Mouse (Mus musculus) forebrain, embryonic 12.5 days (tissue): ENCODE measurements around the gene Prkcd. TPM values are rescaled to one million over a fixed set of nuclear protein-coding genes. Genes with fewer than 3 reads are reported as not detected.
A peak's percentile ranks its signal among the peaks of the same experiment; 100 is the strongest.

ENCODE experiments used
- ATAC-seq: fragments of 200-750 bp; cut with Nextera tagmentation; 2 replicates; pipeline ENCODE4 v1.8.0; 2017; ENCODE audit warnings: moderate TSS enrichment; ENCODE audit not compliant: low FRiP score
- H3K27ac ChIP-seq: fragments of 300-500 bp; sonication (generic); 2 replicates; pipeline ENCODE4 v1.5.1; 2016; ENCODE audit warnings: mild to moderate bottlenecking
- H3K27me3 ChIP-seq: fragments of 300-500 bp; sonication (generic); 2 replicates; pipeline ENCODE4 v1.6.1; 2016; ENCODE audit warnings: mild to moderate bottlenecking
- H3K36me3 ChIP-seq: fragments of 300-500 bp; sonication (generic); replicated peaks from 2 replicates; pipeline ENCODE4 v1.6.1; 2016; ENCODE audit warnings: mild to moderate bottlenecking
- H3K4me1 ChIP-seq: fragments of 300-500 bp; sonication (generic); 2 replicates; pipeline ENCODE4 v1.6.1; 2016
- H3K4me2 ChIP-seq: fragments of 300-500 bp; sonication (generic); 2 replicates; pipeline ENCODE4 v1.6.1; 2016; ENCODE audit warnings: mild to moderate bottlenecking, moderate library complexity
- H3K4me3 ChIP-seq: fragments of 300-500 bp; sonication (generic); replicated peaks from 2 replicates; pipeline ENCODE4 v1.5.1; 2016; ENCODE audit warnings: mild to moderate bottlenecking
- H3K9ac ChIP-seq: fragments of 300-500 bp; sonication (generic); 2 replicates; pipeline ENCODE4 v1.6.1; 2016; ENCODE audit warnings: mild to moderate bottlenecking
- H3K9me3 ChIP-seq: fragments of 300-500 bp; sonication (generic); 2 replicates; pipeline ENCODE4 v1.6.1; 2016
- WGBS: fragments of 180-500 bp; shearing (Covaris S2); methylation state at CpG from one replicate; pipeline ENCODE4 v1.1.7; 2016; 5-methylcytosine and 5-hydroxymethylcytosine counted together
- polyA plus RNA-seq: library from polyadenylated mRNA; unstranded; fragments of >200 nt; fragmentation: Nextera tagmentation; extraction: Ambion mirVana; gene quantifications from 2 replicates; pipeline ENCODE4 v1.2.1, GENCODE M21; 2016

Prkcd gene
- polyA plus RNA-seq, 1 experiment from 2014 or later: 29.0 TPM

DNA sequence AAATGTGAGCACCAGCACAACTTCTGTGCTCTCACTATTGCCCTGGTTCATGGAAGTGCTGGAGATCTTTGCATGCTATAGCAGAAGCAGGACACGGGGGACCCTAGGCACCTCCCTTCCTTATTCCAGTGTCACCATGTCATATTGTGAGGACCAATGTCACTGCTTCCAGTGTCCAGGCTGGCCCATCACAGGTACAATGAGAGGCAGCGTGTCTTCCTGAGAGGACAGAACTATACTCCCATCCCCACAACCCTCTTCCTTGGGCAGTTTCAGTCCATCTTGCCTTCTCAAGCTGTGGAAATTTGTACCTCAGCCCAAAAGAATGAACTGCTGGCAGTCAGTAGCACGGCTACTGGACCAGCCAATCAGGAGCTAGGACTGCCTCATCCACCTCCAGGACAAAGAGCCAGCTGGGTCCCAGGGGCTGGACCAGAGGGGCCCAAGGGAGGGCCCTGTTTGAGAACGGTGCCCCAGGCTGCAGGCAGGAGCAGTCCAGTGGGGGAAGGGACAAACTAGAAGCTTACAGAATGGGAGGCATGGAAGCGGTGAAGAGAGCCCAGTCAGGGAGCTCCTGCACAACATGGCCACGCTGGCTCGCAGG is 31.8 kb downstream of the Prkcd start:
- Histone ChIP-seq H3K4me2 (peak overlapping the region; percentile 32), H3K36me3 (peaks cover 5% of the 10 kb centered on the region; the same call in 1 of the 2 replicates), H3K4me3 (no peak overlapping the region), H3K27me3 (no peaks in the 10 kb centered on the region), H3K9me3 (no peaks in the 10 kb centered on the region), H3K4me1 (peaks cover 28% of the 10 kb centered on the region), H3K9ac (0 out of 2 replicates have a peak overlapping the region, but pooled peaks have one; percentile 8), H3K27ac (peak overlapping the region; percentile 89)
- WGBS: 17% methylated on average over 7 of the region's 7 CpGs
- ATAC-seq: peak; percentile 93

- peak overlapping the region; percentile 89 for H3K27ac ChIP-seq
- no peaks in the 10 kb centered on the region for H3K27me3 ChIP-seq
- ATAC-seq: peak; percentile 59
- H3K9ac ChIP-seq: 0 out of 2 replicates have a peak overlapping the region, but pooled peaks have one; percentile 29
- peaks cover 28% of the 10 kb centered on the region for H3K4me1 ChIP-seq
- no peaks in the 10 kb centered on the region for H3K36me3 ChIP-seq
- 38% methylated on average over 11 of the region's 11 CpGs for WGBS
- H3K4me3 ChIP-seq: no peak overlapping the region
- peak overlapping the region; percentile 32 for H3K4me2 ChIP-seq
- no peaks in the 10 kb centered on the region for H3K9me3 ChIP-seq
Observed at GRCm38 (mm10) chr14:30593279-30594091, 32.5 kb downstream of the Prkcd start.

DNA sequence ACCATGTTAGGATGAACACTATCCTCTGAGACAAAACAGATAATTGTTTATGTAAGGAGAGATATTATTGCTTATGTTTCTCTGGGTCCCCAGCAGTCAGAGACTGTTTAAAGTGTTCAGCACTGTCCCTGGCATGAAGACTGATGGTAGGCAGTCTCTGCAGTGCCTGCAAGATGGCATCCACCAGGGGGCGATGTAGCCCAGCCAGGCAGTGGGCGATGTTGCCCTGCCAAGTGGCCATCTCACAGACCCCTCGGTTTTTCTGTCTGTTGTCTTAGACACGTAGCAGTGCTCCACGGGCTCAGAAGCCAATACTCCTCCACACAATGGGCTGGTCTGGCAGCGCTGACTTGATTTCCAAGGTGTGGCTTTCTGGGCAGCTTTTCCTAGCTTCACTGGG is 34.6 kb downstream of the Prkcd start:
- Histone ChIP-seq H3K27ac (no peak overlapping the region), H3K4me1 (peaks cover 38% of the 10 kb centered on the region), H3K4me2 (no peak overlapping the region), H3K36me3 (no peaks in the 10 kb centered on the region), H3K9ac (no peak overlapping the region), H3K27me3 (no peaks in the 10 kb centered on the region), H3K9me3 (no peaks in the 10 kb centered on the region), H3K4me3 (no peak overlapping the region)
- 6% methylated on average over 6 of the region's 6 CpGs for WGBS
- ATAC-seq: no peak

- Histone ChIP-seq H3K4me3 (no peak overlapping the region), H3K4me1 (peaks cover 38% of the 10 kb centered on the region), H3K9me3 (no peaks in the 10 kb centered on the region), H3K36me3 (no peaks in the 10 kb centered on the region), H3K27ac (no peak overlapping the region), H3K27me3 (no peaks in the 10 kb centered on the region), H3K4me2 (no peak overlapping the region), H3K9ac (no peak overlapping the region)
- ATAC-seq: no peak
- WGBS: 75% methylated on average over 7 of the region's 7 CpGs
Observed at GRCm38 (mm10) chr14:30590918-30591317, 35.1 kb downstream of the Prkcd start.

GRCm38 (mm10) chr14:30590041-30590645 is 35.9 kb downstream of the Prkcd start:
- H3K4me1 ChIP-seq: peaks cover 37% of the 10 kb centered on the region
- H3K9ac ChIP-seq: no peak overlapping the region
- H3K36me3 ChIP-seq: no peaks in the 10 kb centered on the region
- no peak for ATAC-seq
- no peak overlapping the region for H3K4me2 ChIP-seq
- H3K4me3 ChIP-seq: no peak overlapping the region
- WGBS: 75% methylated on average over 11 of the region's 11 CpGs
- H3K27ac ChIP-seq: no peak overlapping the region
- no peaks in the 10 kb centered on the region for H3K9me3 ChIP-seq
- no peaks in the 10 kb centered on the region for H3K27me3 ChIP-seq

DNA sequence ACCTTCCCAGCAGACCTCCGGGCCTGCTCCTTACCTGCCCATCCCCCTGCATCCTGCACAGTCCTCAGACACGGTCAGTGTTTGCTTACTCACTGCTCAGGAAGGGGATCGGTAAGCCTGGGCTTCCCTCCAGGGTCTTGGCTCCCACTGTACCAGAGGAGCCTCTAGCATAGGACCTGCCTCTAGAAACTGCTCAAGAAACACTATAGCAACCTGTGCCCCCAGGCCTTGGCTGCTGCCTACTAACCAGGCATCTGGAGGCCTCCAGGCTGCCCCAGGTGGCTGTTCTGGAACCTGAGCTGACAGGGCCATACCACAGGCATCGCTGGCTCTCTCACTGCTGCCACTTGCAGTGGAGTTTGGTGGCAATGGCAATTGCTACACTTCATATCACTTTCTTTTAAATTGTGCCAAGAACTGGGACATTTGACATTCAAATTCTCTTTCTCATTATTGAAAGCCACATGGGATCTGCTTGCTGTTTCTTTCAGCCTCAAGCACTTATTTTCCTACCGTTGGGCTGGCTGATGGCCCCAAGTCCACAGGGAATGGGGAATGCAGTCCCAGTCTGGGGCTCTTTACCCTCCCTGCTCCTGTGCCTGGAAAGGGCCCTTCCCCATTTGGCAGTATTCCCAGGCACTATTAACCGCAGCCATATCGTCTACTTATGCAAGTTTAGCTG is 39.1 kb downstream of the Prkcd start:
- Histone ChIP-seq H3K36me3 (no peaks in the 10 kb centered on the region), H3K4me1 (peaks cover 27% of the 10 kb centered on the region), H3K9me3 (no peaks in the 10 kb centered on the region), H3K27me3 (no peaks in the 10 kb centered on the region), H3K9ac (no peak overlapping the region), H3K27ac (peak overlapping the region; percentile 53; the same call in 1 of the 2 replicates), H3K4me2 (no peak overlapping the region), H3K4me3 (no peak overlapping the region)
- ATAC-seq: no peak
- 60% methylated on average over 7 of the region's 7 CpGs for WGBS

GRCm38 (mm10) chr14:30585323-30585722 is 40.7 kb downstream of the Prkcd start:
- H3K4me2 ChIP-seq: no peak overlapping the region
- ATAC-seq: no peak
- H3K27me3 ChIP-seq: no peaks in the 10 kb centered on the region
- H3K36me3 ChIP-seq: no peaks in the 10 kb centered on the region
- H3K9me3 ChIP-seq: no peaks in the 10 kb centered on the region
- WGBS: 84% methylated on average over 5 of the region's 5 CpGs
- no peak overlapping the region for H3K9ac ChIP-seq
- peaks cover 22% of the 10 kb centered on the region for H3K4me1 ChIP-seq
- H3K27ac ChIP-seq: no peak overlapping the region
- no peak overlapping the region for H3K4me3 ChIP-seq

DNA sequence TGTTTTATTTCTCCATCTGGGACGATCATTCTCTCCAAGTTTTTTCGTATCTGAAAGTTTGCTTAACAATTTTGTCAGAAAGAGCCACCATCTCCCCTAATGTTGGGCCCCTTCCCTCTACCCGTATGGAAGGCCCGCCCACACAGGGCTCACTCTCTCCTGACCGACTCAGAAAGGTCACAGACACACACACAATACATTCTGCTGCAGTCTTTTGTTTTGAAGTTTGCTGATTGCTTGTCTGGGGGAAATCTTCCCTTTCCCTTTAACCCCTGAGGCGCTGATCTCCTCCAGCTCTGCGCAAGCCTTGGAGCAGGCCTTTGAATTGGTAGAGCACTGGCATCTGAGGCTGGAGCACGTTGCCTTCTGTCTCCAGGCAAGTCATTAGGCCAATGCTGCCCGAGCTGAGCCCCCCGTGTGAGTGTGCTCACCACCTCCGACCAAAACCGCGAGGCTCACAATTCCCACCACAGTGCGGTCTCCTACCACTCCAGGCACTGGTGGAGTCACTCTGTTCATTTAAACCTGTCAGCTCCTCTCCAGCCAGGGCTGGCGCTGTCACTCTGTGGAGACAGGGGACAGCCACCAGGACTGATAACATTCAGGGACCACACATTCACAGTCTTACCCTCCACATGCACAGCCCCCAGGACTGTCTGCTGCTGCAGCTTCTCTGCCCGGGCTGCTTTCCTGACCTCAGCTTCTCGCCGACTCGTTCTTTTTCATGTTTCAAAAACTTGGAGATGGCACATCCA is 41.3 kb downstream of the Prkcd start:
- Histone ChIP-seq H3K4me3 (no peak overlapping the region), H3K27me3 (no peaks in the 10 kb centered on the region), H3K9me3 (no peaks in the 10 kb centered on the region), H3K9ac (no peak overlapping the region), H3K36me3 (no peaks in the 10 kb centered on the region), H3K4me2 (no peak overlapping the region), H3K27ac (no peak overlapping the region), H3K4me1 (peaks cover 26% of the 10 kb centered on the region)
- ATAC-seq: no peak
- WGBS: 43% methylated on average over 19 of the region's 19 CpGs

DNA sequence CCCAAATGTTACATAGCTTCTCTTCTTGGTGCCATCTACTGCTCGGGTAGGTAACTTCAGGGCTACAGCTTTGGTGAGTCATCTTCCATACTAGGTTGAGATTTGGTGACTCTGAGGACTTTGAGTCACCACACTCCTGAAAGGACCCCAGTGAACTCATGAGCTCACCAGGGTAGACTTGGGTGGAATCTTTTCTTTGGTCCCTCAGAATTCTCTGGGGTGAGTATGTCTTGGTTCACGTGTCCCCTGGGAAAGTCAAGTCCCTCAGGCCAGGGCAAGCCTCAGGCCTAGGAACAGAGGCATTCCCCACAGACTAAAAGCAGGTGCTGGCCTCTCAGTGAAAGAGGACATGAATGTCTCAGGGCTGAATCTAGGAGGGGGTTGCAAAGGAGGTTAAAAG is 41.9 kb downstream of the Prkcd start:
- H3K27ac ChIP-seq: no peak overlapping the region

DNA sequence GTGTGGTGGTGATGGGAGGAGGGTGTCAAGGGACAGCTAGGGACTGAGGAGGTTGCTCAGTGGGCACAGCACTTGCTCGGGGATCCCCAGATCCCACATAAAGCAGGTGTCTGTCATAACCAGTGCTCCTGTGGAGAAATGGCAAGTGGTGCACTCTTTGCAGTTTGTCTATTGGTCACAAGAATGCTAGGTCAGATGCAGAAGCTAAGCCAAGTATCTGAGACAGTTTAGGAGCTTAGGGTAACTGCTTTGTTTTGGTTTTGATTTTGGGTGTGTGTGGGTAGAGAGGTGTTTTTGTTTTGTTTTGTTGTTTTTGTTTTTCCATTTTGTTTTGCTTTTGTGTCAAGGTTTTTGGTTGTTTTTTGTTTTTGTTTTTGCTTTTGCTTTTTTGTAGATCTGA is 44.8 kb downstream of the Prkcd start:
- H3K27ac ChIP-seq: no peak overlapping the region
- H3K9ac ChIP-seq: no peak overlapping the region
- H3K4me2 ChIP-seq: no peak overlapping the region
- peaks cover 16% of the 10 kb centered on the region for H3K4me1 ChIP-seq
- 64% methylated on average over 1 of the region's 1 CpGs for WGBS
- H3K27me3 ChIP-seq: no peaks in the 10 kb centered on the region
- no peak overlapping the region for H3K4me3 ChIP-seq
- H3K9me3 ChIP-seq: no peaks in the 10 kb centered on the region
- peaks cover 3% of the 10 kb centered on the region; the same call in 1 of the 2 replicates for H3K36me3 ChIP-seq
- no peak for ATAC-seq

More for the DNA sequence above, 41.9 kb downstream of the Prkcd start:
- Histone ChIP-seq H3K4me3 (no peak overlapping the region), H3K4me1 (peaks cover 26% of the 10 kb centered on the region), H3K9me3 (no peaks in the 10 kb centered on the region), H3K27me3 (no peaks in the 10 kb centered on the region), H3K36me3 (no peaks in the 10 kb centered on the region), H3K9ac (no peak overlapping the region), H3K4me2 (no peak overlapping the region)
- WGBS: 46% methylated on average over 2 of the region's 2 CpGs
- ATAC-seq: no peak

GRCm38 (mm10) chr14:30579882-30580281 is 46.1 kb downstream of the Prkcd start:
- H3K27ac ChIP-seq: no peak overlapping the region

More at GRCm38 (mm10) chr14:30579882-30580281, 46.1 kb downstream of the Prkcd start:
- no peaks in the 10 kb centered on the region for H3K9me3 ChIP-seq
- 40% methylated on average over 5 of the region's 5 CpGs for WGBS
- H3K4me1 ChIP-seq: peaks cover 14% of the 10 kb centered on the region
- no peak overlapping the region for H3K9ac ChIP-seq
- ATAC-seq: no peak
- H3K27me3 ChIP-seq: no peaks in the 10 kb centered on the region
- H3K36me3 ChIP-seq: peaks cover 17% of the 10 kb centered on the region
- H3K4me3 ChIP-seq: no peak overlapping the region
- no peak overlapping the region for H3K4me2 ChIP-seq
